Mouse (Mus musculus) erythroblast, embryonic 14.5 days (primary cell): ENCODE data around the gene Arf6.

Source experiments
- GATA1 ChIP-seq: IDR thresholded peaks from 2 replicates; pipeline ENCODE4 v1.6.1; 2012; ENCODE audit warnings: low read length, inconsistent platforms, mixed read lengths
- TAL1 ChIP-seq: IDR thresholded peaks from 3 replicates; pipeline ENCODE4 v1.6.1; 2012; ENCODE audit warnings: low read length, inconsistent platforms, mixed read lengths

DNA sequence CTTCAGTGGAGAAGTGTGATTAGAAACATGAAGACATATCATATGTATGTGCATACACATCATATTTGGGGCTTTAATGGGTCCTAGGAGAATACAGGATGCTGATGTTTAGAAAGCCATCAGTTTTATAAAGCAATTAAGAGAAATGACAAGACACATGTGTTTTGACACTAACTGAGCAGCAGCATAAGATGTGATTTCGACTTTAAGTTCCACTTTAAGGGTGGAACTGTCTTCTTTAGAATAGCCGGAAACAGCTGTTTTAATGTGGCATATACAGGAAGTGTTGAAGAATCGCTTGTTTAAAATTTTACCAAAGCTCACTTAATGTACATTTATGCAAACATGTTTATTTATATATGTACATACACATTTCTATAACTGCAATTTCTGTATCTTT, 41.4 kb downstream of the Arf6 start:
- no peak for TF ChIP-seq TAL1
- no peak for TF ChIP-seq GATA1
